ENCODE assay signal across 9 mouse cellular contexts in the genomic region with DNA sequence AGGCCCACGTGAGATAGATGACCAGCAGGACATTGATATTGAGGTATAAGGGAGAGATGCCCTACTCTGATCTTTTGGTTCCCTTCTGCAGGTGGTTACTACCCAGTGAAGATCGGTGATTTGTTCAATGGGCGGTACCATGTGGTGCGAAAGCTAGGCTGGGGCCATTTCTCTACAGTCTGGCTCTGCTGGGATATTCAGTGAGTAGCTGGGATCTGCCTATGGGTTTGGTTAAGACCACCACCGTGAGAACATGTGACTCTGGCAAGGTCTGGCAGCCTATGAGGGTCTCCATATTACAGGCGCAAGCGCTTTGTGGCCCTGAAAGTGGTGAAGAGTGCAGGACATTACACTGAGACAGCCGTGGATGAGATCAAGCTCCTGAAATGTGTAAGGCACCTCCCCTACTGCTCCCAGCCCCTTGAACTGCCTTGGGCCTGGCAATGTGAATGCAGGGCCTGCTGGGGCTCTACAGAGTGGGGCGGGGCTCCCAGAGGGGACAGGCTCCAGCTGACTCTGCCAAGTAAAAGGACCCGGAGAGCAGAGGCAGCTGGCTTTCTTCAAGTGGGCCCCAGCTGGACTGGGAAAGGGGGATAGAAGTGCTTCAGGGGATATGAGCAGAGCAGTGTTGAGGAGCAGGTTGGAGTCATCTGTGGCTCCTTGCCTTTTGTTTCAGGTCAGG. TPM values are rescaled to one million over a fixed set of nuclear protein-coding genes. Genes with fewer than 3 reads are reported as not detected.
A peak's percentile ranks its signal among the peaks of the same experiment; 100 is the strongest.
DNase-seq lines count a peak whose midpoint lies in the region; ATAC-seq lines count a peak whose summit lies in the region.
"Had no signal": no experiment of that assay in that cellular context is flagged by ENCODE, and none has a peak within 500 bp of the region (broad histone marks: within the 10 kb centered on the region; RNA-seq: fewer than 3 reads in every experiment).

No protein-coding gene starts in this region.

- H3K9ac ChIP-seq in hindbrain, embryonic 11.5 days (ENCODE audit: low read depth, low read length), result no peak overlapping the region

- no peak overlapping the region for H3K4me3 ChIP-seq in hindbrain, embryonic 11.5 days (ENCODE audit: low read depth, low read length)

- H3K27ac ChIP-seq in hindbrain, embryonic 11.5 days (ENCODE audit: low read depth, low read length), result no peak overlapping the region

- H3K36me3 ChIP-seq in hindbrain, embryonic 11.5 days (ENCODE audit: control insufficient read depth, insufficient read depth, low read length), result no peaks in the 10 kb centered on the region

- peak; percentile 48 for DNase-seq in gastrocnemius, postnatal 25 days
- DNase-seq in gastrocnemius, postnatal 4 days (ENCODE audit: low spot score in 2 of 2), result no peak
- DNase-seq in MN1 (ENCODE audit: low spot score), result peak; percentile 24
- peak; percentile 16 for DNase-seq in hindbrain, embryonic 11.5 days (ENCODE audit: low spot score)
- DNase-seq in lung, postnatal 14 days, result peak; percentile 16
- no peak for DNase-seq in thymus, postnatal 10 days (ENCODE audit: low spot score in 2 of 2)
- DNase-seq in adrenal gland, postnatal 25 days, result no peak
- no peak for DNase-seq in testis, postnatal 10 days (ENCODE audit: low spot score)

- no peaks in the 10 kb centered on the region for H3K9me3 ChIP-seq in hindbrain, embryonic 11.5 days (ENCODE audit: control insufficient read depth, low read length)

- no peak overlapping the region for H3K4me2 ChIP-seq in hindbrain, embryonic 11.5 days (replicated peaks; ENCODE audit: low read depth, low read length)

- ATAC-seq in hindbrain, embryonic 11.5 days (ENCODE audit: low FRiP score), result peak; percentile 62

- H3K4me1 ChIP-seq in hindbrain, embryonic 11.5 days (replicated peaks; ENCODE audit: control insufficient read depth, insufficient read depth, low read length), result no peaks in the 10 kb centered on the region

- WGBS in hindbrain, embryonic 11.5 days, result 74% methylated on average over 10 of the region's 10 CpGs

- H3K27me3 ChIP-seq in hindbrain, embryonic 11.5 days (ENCODE audit: control insufficient read depth, insufficient read depth, low read length), result no peaks in the 10 kb centered on the region

RNA-seq across cellular contexts. Expression of a gene that starts 0.7 kb away (rescaled TPM):
- total RNA-seq in gastrocnemius, postnatal 25 days (2021), result 10 to 100 TPM; 39.6 to 60.5 TPM
- 100 to 1,000 TPM; 150 to 153 TPM for total RNA-seq in gastrocnemius, postnatal 4 days (2021)
- polyA plus RNA-seq in hindbrain, embryonic 11.5 days (2014; fragmentation: Nextera tagmentation; extraction: Ambion mirVana), result 1.3 and 1.6 TPM in 2 replicates
- total RNA-seq in adrenal gland, postnatal 25 days (2021), result 0.43 and 0.52 TPM in 2 replicates
- total RNA-seq: megakaryocyte, adult 5-6 weeks had no signal

RNA-seq across cellular contexts. Expression of a gene that starts 11.8 kb away (rescaled TPM):
- 100 to 1,000 TPM; 399 to 430 TPM for total RNA-seq in gastrocnemius, postnatal 25 days (2021)
- total RNA-seq in gastrocnemius, postnatal 4 days (2021), result 100 to 1,000 TPM; 221 to 247 TPM
- polyA plus RNA-seq in hindbrain, embryonic 11.5 days (2014; fragmentation: Nextera tagmentation; extraction: Ambion mirVana), result 191 and 206 TPM in 2 replicates
- 378 and 448 TPM in 2 replicates for total RNA-seq in adrenal gland, postnatal 25 days (2021)

RNA-seq across cellular contexts. Expression of a gene that starts 11.9 kb away (rescaled TPM):
- 10 to 100 TPM; 72.3 to 80.8 TPM for total RNA-seq in gastrocnemius, postnatal 25 days (2021)
- 100 to 1,000 TPM; 118 to 128 TPM for total RNA-seq in gastrocnemius, postnatal 4 days (2021)
- 134 and 140 TPM in 2 replicates for polyA plus RNA-seq in hindbrain, embryonic 11.5 days (2014; fragmentation: Nextera tagmentation; extraction: Ambion mirVana)
- total RNA-seq in adrenal gland, postnatal 25 days (2021), result 145 and 162 TPM in 2 replicates

RNA-seq across cellular contexts. Expression of a gene that starts 18.1 kb away (rescaled TPM):
- under 1 TPM; 0.61 to 0.67 TPM for total RNA-seq in gastrocnemius, postnatal 25 days (2021)
- 1 to 10 TPM; 3.1 to 3.7 TPM for total RNA-seq in gastrocnemius, postnatal 4 days (2021)
- polyA plus RNA-seq in hindbrain, embryonic 11.5 days (2014; fragmentation: Nextera tagmentation; extraction: Ambion mirVana), result 0.28 TPM in 1 of 2 replicates, not detected in the other
- 0.52 and 0.57 TPM in 2 replicates for total RNA-seq in adrenal gland, postnatal 25 days (2021)

RNA-seq across cellular contexts. Expression of a gene that starts 49.8 kb away (rescaled TPM):
- 1 to 10 TPM; 1.1 to 1.4 TPM for total RNA-seq in gastrocnemius, postnatal 25 days (2021)
- total RNA-seq in gastrocnemius, postnatal 4 days (2021), result 1 to 10 TPM; 6.7 to 6.8 TPM
- 1.4 and 1.6 TPM in 2 replicates for polyA plus RNA-seq in hindbrain, embryonic 11.5 days (2014; fragmentation: Nextera tagmentation; extraction: Ambion mirVana)
- 3.1 and 4.6 TPM in 2 replicates for total RNA-seq in adrenal gland, postnatal 25 days (2021)

Comparison
In these comparisons a context has a peak if more than half of its experiments do, and no peak if none do; other contexts are left out.
1. DNase-seq: peak in gastrocnemius, postnatal 25 days (single experiment), MN1 (single experiment), hindbrain, embryonic 11.5 days (single experiment) and lung, postnatal 14 days (single experiment); none in gastrocnemius, postnatal 4 days (0 of 2), thymus, postnatal 10 days (0 of 2), adrenal gland, postnatal 25 days (single experiment) and testis, postnatal 10 days (single experiment).
2. RNA of a gene that starts 0.7 kb away (total RNA-seq): 150 to 153 TPM in gastrocnemius, postnatal 4 days and 39.6 to 60.5 TPM in gastrocnemius, postnatal 25 days; 0.43 to 0.52 TPM in adrenal gland, postnatal 25 days; every median in the first group is over 10 times any median in the second.